Mouse (Mus musculus): ENCODE measurements around the gene Slc9b2.

The Slc9b2 gene

DNA sequence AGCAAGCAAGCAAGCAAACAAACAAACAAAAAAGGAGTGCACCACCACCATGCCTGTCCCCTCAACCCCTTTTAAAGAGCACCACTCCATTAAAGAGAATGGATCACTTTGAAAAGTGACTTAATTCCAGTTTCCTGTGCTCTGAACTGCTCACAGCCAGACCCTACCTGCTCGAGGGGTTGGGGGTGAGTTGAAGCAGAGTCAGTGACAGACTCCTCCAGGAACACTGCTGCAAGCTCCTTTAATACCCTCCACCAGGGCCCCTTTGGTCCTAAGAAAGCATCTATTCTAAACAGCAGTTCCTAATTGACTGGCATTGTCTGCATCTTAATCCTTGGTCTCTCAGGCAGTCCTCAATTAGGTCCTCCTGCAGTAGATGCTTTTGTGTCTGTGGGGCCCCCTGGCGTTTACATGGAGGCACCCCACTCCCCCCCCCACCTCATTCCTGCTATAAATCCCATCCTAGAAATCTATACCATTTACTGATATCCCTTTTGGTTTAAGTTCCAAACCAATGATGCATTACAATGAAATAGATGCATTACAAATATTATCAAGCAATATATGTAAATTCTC lies 5.5 kb downstream of the Slc9b2 start:
- no peak for DNase-seq (ENCODE audit: low spot score in 2 of 2)

GRCm38 (mm10) chr3:135313727-135314126 lies 6.2 kb downstream of the Slc9b2 start:
- no peak for DNase-seq (ENCODE audit: low spot score in 2 of 2)

- no peak for DNase-seq (ENCODE audit: low spot score in 2 of 2)
These were observed 7.3 kb downstream of the Slc9b2 start for GRCm38 (mm10) chr3:135314811-135315210.

DNA sequence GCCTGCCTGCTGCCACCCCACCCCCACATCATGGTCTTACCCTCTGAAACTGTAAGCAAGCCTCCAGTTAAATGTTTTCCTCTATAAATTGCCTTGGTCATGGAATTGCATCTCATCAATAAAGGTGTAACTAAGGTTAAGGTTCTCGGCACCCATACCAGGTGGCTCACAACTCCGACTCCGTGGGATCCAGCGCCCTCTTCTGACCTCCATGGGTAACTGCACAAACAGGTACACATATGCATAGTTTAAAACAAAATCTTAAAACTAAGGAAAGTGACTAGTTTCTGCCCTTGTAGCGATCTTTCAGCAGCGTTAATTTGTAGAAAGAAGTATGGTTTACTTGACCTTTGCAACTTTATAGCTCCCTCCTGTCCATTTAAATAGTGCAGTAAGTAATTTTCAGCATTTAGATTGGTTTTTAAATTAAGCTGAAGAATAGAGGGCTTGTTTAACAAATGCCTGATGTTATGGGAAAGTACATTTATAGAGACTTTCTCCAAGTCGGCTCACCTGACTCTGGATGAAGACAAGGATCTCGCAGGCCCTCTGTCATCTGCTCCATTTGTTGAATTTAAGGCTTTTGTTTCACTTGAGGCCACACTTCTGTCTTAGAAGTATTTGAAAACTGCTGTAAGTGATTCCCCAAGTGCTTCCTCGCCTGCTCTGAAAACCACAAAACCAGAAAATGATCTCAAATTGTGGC lies 8.4 kb downstream of the Slc9b2 start:
- DNase-seq (ENCODE audit: low spot score in 2 of 2): no peak

DNA sequence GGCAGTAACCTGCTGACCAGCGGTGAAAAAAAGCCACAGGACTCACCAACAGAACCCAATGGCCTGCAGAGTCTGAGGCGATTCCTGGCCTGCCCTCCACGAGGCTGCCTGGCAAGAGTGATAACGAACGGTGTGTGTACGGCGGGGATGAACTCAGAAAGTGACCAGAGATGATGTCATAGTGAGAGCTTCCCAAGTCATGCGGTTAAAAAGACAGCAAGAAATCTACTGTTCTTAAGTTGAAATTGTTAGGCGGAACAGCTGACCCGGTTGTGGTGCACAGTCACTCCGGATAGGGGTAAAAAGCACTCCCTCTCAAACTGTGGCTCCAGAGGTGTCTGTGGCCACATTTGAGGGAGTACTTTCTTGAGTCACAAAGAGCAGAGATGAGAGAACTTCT lies 10.8 kb downstream of the Slc9b2 start:
- DNase-seq (ENCODE audit: low spot score in 2 of 2): no peak

DNA sequence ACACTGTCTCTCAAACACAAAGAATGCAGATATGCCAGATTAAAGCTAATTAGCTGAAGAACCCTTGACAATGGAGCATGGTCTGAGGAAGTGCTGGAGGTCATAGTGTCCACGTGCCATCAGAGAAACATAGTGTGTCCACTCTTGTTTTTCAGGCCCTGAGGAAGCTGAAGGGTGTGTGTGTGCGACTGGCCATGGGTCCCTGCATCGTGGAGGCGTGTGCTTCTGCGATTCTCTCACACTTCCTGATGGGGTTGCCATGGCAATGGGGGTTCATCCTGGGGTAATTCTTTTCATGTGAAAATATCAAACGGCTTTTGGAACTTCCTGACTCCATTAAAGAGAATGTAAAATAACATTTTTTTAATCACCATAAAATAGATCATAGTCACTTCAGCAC lies 16.9 kb downstream of the Slc9b2 start:
- DNase-seq (ENCODE audit: low spot score in 2 of 2): no peak

DNA sequence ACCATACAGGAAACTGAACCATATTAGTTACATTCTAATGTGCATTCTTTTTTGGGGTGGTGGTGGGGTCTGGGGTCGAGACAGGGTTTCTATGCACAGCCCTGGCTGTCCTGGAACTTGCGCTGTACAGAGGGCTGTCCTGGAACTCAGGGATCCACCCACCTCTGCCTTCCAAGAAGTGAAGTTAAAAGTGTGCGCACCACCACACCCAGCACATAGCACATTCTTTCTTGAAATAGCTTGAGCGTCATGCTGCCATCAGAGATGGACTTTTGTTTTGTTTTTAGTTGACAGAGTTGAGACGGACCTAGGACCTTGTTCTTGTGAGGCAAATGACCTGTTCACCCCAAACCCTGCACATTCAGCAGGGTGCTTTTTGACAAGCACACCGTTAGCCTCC lies 19.7 kb downstream of the Slc9b2 start:
- DNase-seq (ENCODE audit: low spot score in 2 of 2): no peak

GRCm38 (mm10) chr3:135327601-135328000 lies 20.1 kb downstream of the Slc9b2 start:
- DNase-seq (ENCODE audit: low spot score in 2 of 2): no peak

DNA sequence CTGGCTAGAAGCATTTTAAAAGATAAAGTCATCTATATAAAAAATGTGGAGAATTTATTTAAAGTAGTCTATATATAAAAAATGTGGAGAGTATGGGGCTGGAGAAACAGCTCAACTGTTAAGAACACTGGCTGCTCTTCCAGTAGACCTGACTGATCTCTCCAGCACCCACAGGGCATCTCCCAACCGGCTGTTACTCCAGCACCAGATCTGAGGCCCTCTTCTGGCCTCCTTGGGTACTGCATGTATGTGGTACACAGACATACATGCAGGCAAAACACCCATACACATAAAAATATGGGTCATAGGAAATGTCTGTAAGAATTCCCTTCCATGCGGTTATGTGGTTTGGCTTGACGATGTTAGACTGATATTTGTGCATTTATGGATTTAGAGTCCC lies 21.1 kb downstream of the Slc9b2 start:
- peak; percentile 21 to 46 for DNase-seq (ENCODE audit: low spot score in 2 of 2)

GRCm38 (mm10) chr3:135332691-135333090 lies 25.2 kb downstream of the Slc9b2 start:
- DNase-seq (ENCODE audit: low spot score in 2 of 2): no peak

- DNase-seq (ENCODE audit: low spot score in 2 of 2): no peak
These were observed 26.3 kb downstream of the Slc9b2 start for GRCm38 (mm10) chr3:135333763-135334162.

DNA sequence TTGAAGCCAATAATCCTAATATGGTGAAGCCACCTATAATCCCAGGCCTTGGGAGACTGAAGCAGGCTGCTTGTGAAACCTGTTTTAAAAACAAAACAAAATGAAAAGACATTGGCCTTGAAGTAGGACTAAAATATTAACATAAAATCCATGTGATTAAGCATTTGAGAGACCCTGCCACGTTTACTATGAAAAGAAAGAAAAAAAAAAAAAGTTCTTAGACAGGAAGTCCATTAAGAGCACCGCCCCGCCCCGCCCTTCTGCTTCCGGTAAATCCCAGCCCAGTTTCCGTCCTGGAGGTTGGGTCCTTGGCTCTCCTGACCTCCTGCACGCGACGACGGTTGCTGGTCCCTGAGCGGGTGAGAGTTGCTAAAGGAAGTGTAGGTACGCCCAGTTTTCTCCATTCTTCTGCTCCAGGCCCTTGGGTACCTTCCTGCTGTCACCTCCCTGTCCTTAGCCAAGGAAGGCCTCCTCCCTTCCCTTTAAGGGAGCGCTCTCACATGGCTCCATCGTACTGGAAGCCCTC lies 40.3 kb downstream of the Slc9b2 start, which contains the start of gene Slc9b1:
Gene Slc9b1, plus strand, starts transcription at position 291 of the 526 bp plus-strand sequence.
- DNase-seq (ENCODE audit: low spot score in 2 of 2): no peak

DNA sequence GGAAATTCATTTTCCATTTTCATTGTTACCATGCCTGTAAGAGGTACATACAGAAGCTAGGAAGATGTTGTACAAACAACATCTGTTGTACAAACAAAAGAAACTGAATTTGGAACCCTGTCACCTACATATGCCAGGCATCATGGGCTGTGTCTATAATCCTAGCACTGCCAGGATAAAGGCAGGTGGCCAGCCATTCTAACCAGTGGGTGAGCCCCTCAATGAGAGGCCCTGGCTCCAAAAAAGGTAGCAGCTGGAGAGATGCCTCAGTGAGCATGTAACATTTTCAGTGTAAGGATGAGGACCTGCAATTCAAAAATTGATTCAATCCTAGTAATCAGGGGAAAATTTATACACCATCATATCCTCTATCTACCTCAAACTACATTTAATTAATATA lies 41.5 kb downstream of the Slc9b2 start:
- no peak for DNase-seq (ENCODE audit: low spot score in 2 of 2)

- DNase-seq (ENCODE audit: low spot score in 2 of 2): no peak
These were observed 44.4 kb downstream of the Slc9b2 start for GRCm38 (mm10) chr3:135351857-135352256.

- DNase-seq (ENCODE audit: low spot score in 2 of 2): no peak
These were observed 49.9 kb downstream of the Slc9b2 start for GRCm38 (mm10) chr3:135357394-135357793.

DNA sequence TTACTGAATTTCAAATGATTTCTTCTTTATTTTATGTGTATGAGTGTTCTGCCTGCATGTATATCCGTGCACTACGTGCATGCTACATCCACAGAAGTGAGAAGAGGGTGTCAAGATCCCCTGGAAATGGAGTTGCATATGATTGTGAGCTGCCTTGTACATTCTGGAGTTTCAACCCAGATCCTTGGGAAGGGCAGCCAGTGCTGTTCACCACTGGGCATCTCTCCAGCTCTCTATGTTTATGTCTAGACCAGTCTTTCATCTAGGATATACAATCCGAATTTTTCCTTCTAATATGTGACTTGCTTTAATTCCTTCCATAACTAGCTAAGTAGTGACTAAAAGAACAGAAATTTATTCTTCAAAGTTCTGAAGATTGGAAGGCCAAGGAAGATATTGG lies 68.3 kb downstream of the Slc9b2 start:
- no peak for DNase-seq (ENCODE audit: low spot score in 2 of 2)

DNA sequence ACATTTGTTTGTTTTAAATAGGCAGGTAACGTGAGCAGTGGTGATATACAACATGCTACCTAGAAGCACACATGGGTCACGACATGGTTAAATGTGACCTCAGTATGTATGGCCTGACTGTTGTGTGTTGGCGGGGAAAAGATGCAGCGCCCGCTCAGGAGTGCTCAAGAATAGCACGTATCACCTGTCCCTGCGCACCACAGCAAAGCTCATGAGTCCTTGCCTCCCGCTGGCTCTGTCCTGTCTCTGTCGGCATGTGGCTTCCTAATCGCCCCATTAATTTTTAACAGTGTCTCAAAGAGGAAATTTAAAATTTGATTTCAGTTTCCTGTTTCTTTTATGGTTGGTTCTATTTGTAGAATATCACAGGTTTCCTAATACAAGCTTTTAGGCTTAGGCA lies 69.9 kb downstream of the Slc9b2 start:
- DNase-seq (ENCODE audit: low spot score in 2 of 2): no peak

DNA sequence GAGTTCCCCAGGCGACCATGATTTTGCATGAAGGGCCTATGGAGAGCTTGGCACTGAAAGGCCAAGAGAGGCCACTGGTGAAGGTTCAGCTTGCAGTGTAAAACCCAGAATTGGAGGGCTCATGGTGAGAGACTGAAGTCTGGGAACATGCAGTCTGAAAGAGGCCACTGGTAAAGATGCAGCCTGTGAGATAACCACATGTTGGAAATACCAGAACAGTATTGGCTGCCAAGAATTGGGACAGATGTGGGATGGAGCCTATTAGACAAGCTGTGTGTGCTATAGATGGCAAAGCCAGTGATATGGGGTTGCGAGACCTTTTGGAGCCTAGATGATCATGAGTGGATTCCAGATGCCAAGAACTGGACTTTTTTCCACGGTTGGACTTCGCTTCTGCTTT lies 72.4 kb downstream of the Slc9b2 start:
- no peak for DNase-seq (ENCODE audit: low spot score in 2 of 2)

GRCm38 (mm10) chr3:135393186-135393585 lies 85.7 kb downstream of the Slc9b2 start:
- DNase-seq (ENCODE audit: low spot score in 2 of 2): no peak
